Mouse (Mus musculus) limb, embryonic 12.5 days (tissue): Measurements from ENCODE around the gene Lclat1. TPM values are rescaled to one million over a fixed set of nuclear protein-coding genes. Genes with fewer than 3 reads are reported as not detected.

Experiments used
- ATAC-seq: fragments of 200-750 bp; cut with Nextera tagmentation; 2 replicates; pipeline ENCODE4 v1.8.0; 2017; ENCODE audit warnings: low read depth, moderate TSS enrichment; ENCODE audit not compliant: insufficient number of reproducible peaks, insufficient read depth, low FRiP score, low TSS enrichment
- H3K27ac ChIP-seq: fragments of 300-500 bp; sonication (generic); 2 replicates; pipeline ENCODE4 v1.5.1; 2016; ENCODE audit warnings: mild to moderate bottlenecking, moderate library complexity
- H3K27me3 ChIP-seq: fragments of 300-500 bp; sonication (generic); 2 replicates; pipeline ENCODE4 v1.6.1; 2016; ENCODE audit warnings: mild to moderate bottlenecking, moderate library complexity
- H3K36me3 ChIP-seq: fragments of 300-500 bp; sonication (generic); 2 replicates; pipeline ENCODE4 v1.6.1; 2016; ENCODE audit warnings: mild to moderate bottlenecking, moderate library complexity
- H3K4me1 ChIP-seq: fragments of 300-500 bp; sonication (generic); replicated peaks from 2 replicates; pipeline ENCODE4 v1.6.1; 2016
- H3K4me2 ChIP-seq: fragments of 300-500 bp; sonication (generic); 2 replicates; pipeline ENCODE4 v1.6.1; 2016; ENCODE audit warnings: mild to moderate bottlenecking, moderate library complexity
- H3K4me3 ChIP-seq: fragments of 300-500 bp; sonication (generic); replicated peaks from 2 replicates; pipeline ENCODE4 v1.5.1; 2016; ENCODE audit warnings: mild to moderate bottlenecking
- H3K9ac ChIP-seq: fragments of 300-500 bp; sonication (generic); replicated peaks from 2 replicates; pipeline ENCODE4 v1.6.1; 2016; ENCODE audit warnings: mild to moderate bottlenecking, moderate library complexity
- H3K9me3 ChIP-seq: fragments of 300-500 bp; sonication (generic); 2 replicates; pipeline ENCODE4 v1.6.1; 2016; ENCODE audit warnings: mild to moderate bottlenecking, moderate library complexity
- WGBS: fragments of 180-500 bp; shearing (Covaris S2); methylation state at CpG from one replicate; pipeline ENCODE4 v1.1.7; 2016; 5-methylcytosine and 5-hydroxymethylcytosine counted together
- polyA plus RNA-seq: library from polyadenylated mRNA; unstranded; fragments of >200 nt; fragmentation: Nextera tagmentation; extraction: Ambion mirVana; gene quantifications from 2 replicates; pipeline ENCODE4 v1.2.1, GENCODE M21; 2016

The Lclat1 gene
- polyA plus RNA-seq, 1 experiment from 2014 or later = 7.5 TPM

DNA sequence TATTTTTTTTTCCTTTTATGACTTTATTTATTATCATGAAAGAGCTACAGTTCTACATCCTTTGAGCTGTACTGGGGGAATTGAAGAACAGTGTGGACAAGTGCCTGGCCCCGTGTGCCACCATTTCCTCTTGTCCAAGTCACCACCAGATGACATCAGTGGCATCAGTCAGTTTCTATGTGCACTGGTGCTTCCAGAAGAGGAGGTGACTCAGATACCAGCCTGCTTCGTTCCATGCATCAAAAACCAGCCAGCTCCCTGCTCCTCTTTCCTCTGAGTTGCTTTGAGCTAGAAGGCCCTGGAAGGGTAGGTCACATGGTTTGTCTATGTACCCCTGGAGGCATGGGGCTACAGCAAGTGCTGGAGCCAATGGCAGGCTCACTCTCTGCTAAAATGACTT, 37.3 kb upstream of the Lclat1 start:
- H3K9me3 ChIP-seq = no peaks in the 10 kb centered on the region
- peaks cover 6% of the 10 kb centered on the region; the same call in 1 of the 2 replicates for H3K27me3 ChIP-seq
- 70% methylated on average over 2 of the region's 2 CpGs for WGBS
- no peak overlapping the region for H3K4me3 ChIP-seq
- no peaks in the 10 kb centered on the region for H3K36me3 ChIP-seq
- no peak overlapping the region for H3K4me2 ChIP-seq
- H3K9ac ChIP-seq = no peak overlapping the region
- ATAC-seq = no peak
- H3K27ac ChIP-seq = no peak overlapping the region
- H3K4me1 ChIP-seq = no peaks in the 10 kb centered on the region

DNA sequence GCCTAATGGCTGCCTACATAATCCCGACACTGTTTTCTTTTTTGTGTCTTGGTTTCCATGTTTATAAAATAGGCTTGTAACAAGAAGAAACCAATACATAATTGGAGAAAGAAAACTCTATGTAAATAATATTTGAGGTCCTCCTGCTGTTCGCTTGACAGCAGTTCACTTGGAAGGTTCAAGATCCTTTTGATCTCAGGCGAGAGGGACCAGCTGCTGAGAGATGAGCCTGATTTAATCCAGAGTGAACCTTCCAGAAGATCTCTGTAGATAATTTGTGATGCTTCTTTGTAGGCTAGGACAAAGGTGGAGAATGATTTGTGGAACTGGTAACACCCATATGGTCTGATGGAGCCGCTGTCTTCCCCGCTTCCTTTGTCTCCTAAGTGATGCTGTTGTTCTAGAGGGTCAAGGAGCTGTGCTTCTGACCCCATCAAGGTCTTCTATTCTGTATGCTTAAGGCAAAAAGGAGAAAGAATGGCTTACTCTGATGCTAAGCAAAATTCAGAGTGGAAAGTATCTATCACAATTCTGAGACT, 36.0 kb upstream of the Lclat1 start:
- Histone ChIP-seq H3K36me3 (no peaks in the 10 kb centered on the region), H3K27ac (no peak overlapping the region), H3K9ac (no peak overlapping the region), H3K4me1 (no peaks in the 10 kb centered on the region), H3K4me3 (no peak overlapping the region), H3K9me3 (no peaks in the 10 kb centered on the region), H3K4me2 (no peak overlapping the region), H3K27me3 (peaks cover 6% of the 10 kb centered on the region; the same call in 1 of the 2 replicates)
- ATAC-seq = no peak
- 64% methylated on average over 5 of the region's 5 CpGs for WGBS

DNA sequence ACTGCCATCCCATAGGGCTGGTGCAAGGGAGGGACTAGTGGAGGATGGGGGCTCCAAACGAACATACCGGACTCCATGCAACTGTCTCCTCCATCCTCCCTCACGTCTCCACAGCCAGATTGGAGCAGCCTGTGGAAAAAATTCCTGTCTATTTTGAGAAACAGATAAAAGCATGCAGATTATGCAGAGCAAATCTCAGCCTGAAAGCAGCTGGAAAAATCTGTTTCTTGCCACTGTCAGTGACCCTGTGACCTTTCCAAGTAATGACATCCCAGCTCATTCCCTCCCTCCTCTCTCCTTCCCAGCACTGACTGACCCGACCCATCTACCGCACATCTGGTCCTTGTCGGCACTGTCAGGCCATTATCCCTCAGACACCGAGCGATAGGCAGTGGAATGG, 35.5 kb upstream of the Lclat1 start:
- Histone ChIP-seq H3K27me3 (peaks cover 6% of the 10 kb centered on the region; the same call in 1 of the 2 replicates), H3K36me3 (no peaks in the 10 kb centered on the region), H3K9ac (no peak overlapping the region), H3K4me2 (no peak overlapping the region), H3K4me1 (no peaks in the 10 kb centered on the region), H3K9me3 (no peaks in the 10 kb centered on the region), H3K4me3 (no peak overlapping the region), H3K27ac (no peak overlapping the region)
- WGBS = 19% methylated on average over 8 of the region's 8 CpGs
- ATAC-seq = no peak

DNA sequence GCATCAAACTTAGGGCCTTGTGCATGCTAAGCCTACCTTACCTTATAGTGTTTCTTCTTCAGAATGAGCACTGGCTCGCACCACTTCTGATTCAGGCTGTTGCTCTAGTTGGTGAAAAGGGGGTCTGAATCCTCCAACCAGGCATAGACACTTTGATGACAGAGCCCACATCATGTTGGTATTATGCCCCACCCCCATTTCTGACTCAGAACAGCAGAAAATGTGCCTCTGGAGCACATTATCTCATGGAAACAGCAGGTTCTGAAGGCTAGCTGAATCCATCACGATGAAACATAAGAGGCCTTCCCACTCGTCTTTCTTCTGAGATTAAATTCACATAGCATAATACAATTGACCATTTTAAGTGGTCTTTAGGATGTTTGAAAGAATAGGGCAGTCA, 33.2 kb upstream of the Lclat1 start:
- Histone ChIP-seq H3K27me3 (peaks cover 6% of the 10 kb centered on the region; the same call in 1 of the 2 replicates), H3K9me3 (no peaks in the 10 kb centered on the region), H3K27ac (no peak overlapping the region), H3K4me2 (no peak overlapping the region), H3K4me1 (no peaks in the 10 kb centered on the region), H3K9ac (no peak overlapping the region), H3K36me3 (no peaks in the 10 kb centered on the region), H3K4me3 (no peak overlapping the region)
- WGBS = 91% methylated on average over 3 of the region's 3 CpGs
- no peak for ATAC-seq

DNA sequence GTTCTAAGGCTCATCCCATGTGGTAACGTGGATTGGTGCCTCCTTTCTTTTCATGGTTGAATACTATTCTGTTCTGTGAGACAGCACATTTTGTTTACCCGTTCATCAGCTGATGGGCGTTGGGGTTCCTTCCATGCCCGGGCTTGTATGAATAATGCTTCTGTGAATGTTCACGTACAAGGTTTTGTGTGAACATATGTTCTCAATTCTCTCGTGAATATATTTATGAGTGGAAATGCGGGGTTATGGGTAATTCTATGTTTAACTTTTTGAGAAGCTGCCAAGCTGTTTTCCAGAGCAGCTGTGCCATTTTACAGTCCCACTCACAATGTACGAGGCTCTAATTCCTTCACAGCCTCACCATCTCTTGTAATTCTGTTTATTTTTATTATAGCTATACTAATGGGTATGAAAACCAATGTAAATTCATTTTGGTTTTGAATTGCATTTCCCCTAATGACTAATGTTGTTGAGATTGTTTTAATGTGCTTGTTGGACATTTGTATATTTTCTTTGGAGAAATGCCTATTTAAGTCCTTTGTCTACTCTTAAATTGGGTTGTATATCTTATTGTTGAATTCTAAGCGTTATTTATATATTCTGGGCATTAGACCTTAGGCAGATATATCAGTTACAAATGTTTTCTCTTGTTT, 32.4 kb upstream of the Lclat1 start:
- no peak overlapping the region for H3K4me2 ChIP-seq
- WGBS = 63% methylated on average over 9 of the region's 9 CpGs
- ATAC-seq = no peak
- H3K4me3 ChIP-seq = no peak overlapping the region
- no peaks in the 10 kb centered on the region for H3K36me3 ChIP-seq
- H3K4me1 ChIP-seq = no peaks in the 10 kb centered on the region
- no peaks in the 10 kb centered on the region for H3K9me3 ChIP-seq
- no peak overlapping the region for H3K9ac ChIP-seq
- H3K27ac ChIP-seq = no peak overlapping the region
- H3K27me3 ChIP-seq = peaks cover 6% of the 10 kb centered on the region; the same call in 1 of the 2 replicates

DNA sequence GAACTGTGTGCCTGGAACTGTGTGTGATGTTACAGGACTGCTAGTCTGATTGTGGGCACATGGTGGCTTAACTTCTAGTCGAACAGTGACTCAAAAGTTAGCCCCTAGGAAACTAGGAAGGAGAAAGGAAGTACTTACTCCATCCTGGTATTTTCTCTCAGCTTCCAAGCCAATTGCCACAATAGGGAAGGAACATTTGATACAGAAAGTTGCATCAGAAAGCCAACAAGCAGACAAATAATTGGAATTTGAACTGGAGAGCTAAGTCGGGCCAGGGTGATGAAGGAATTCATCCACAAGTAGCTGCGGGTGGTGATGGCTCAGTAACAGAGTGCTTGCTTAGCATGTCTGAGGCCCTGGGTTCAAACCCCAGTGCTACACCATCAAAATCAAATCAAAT, 30.1 kb upstream of the Lclat1 start:
- no peak overlapping the region for H3K9ac ChIP-seq
- H3K9me3 ChIP-seq = no peaks in the 10 kb centered on the region
- 87% methylated on average over 3 of the region's 3 CpGs for WGBS
- ATAC-seq = no peak
- peaks cover under 1% of the 10 kb centered on the region; the same call in 1 of the 2 replicates for H3K27me3 ChIP-seq
- H3K4me1 ChIP-seq = no peaks in the 10 kb centered on the region
- H3K4me3 ChIP-seq = no peak overlapping the region
- H3K27ac ChIP-seq = no peak overlapping the region
- no peaks in the 10 kb centered on the region for H3K36me3 ChIP-seq
- H3K4me2 ChIP-seq = no peak overlapping the region

DNA sequence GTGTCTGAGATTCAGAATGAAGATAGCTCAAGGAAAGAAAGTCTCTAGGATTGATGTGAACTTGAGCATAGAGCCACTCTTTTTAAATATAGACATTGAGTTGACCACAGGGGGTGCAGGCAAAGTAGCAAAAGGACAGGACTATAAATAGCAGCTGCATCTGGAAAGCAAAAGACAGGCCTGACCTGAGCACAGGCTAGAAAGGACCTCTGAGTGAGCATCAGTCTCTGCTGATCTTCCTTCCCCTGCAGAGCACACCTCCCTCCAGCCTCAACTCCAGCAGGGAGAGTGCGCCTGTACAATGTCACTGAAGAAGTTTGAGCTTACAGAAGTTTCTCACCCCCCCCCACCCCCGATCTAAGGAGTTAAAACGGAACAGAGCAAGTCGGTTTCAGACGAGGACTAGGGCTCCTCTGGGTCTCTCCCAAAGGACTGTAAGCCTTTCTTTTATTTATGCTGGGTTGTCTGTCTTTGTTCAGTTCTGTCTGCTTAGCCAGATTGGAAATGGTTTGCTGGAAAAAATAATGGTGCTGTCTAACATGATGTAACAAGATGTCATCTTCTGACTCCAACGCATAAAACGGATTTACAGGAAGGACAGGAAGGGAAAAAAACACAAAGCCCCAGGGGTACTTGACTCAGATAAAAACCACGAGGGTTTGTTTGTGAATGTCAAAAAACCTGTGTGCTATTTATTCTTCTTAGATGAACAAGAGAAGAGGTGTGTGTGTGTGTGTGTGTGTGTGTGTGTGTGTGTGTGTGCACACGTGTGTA, 26.2 kb upstream of the Lclat1 start:
- Histone ChIP-seq H3K4me3 (no peak overlapping the region), H3K27ac (no peak overlapping the region)
- ATAC-seq = no peak

DNA sequence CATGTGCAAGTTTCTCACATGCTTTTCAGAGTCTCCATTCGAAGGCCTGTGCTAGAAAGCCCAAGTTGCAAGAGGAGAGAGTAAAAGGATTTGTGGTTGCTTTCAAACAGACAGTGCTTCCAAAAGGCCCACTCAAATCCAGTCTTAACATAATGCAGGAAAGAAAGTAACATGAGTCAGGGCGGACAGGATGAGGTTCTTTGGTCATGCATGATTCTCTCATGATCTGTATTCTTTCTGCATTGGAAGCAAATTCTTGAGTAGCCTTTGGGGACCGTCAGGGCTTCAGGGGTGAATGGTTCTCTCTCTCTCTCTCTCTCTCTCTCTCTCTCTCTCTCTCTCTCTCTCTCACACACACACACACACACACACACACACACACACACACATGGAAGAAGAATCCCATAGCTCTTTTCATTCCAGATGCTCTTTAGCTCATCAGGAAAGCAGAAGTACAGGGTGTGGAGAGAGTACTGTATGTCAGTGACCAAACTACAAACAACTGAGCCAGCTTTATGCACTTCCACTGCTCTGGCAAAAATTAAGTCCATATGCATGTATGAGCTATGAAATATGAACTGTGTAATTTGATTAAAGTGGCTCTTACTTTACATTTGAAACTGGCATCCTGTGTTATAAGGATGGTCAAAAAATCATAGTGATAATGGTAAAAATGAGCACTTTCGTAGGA, 25.1 kb upstream of the Lclat1 start:
- ATAC-seq = no peak

More for the DNA sequence above, 26.2 kb upstream of the Lclat1 start:
- Histone ChIP-seq H3K9me3 (no peaks in the 10 kb centered on the region), H3K27me3 (no peaks in the 10 kb centered on the region), H3K36me3 (no peaks in the 10 kb centered on the region), H3K9ac (no peak overlapping the region), H3K4me1 (no peaks in the 10 kb centered on the region), H3K4me2 (no peak overlapping the region)
- WGBS = 52% methylated on average over 9 of the region's 9 CpGs

DNA sequence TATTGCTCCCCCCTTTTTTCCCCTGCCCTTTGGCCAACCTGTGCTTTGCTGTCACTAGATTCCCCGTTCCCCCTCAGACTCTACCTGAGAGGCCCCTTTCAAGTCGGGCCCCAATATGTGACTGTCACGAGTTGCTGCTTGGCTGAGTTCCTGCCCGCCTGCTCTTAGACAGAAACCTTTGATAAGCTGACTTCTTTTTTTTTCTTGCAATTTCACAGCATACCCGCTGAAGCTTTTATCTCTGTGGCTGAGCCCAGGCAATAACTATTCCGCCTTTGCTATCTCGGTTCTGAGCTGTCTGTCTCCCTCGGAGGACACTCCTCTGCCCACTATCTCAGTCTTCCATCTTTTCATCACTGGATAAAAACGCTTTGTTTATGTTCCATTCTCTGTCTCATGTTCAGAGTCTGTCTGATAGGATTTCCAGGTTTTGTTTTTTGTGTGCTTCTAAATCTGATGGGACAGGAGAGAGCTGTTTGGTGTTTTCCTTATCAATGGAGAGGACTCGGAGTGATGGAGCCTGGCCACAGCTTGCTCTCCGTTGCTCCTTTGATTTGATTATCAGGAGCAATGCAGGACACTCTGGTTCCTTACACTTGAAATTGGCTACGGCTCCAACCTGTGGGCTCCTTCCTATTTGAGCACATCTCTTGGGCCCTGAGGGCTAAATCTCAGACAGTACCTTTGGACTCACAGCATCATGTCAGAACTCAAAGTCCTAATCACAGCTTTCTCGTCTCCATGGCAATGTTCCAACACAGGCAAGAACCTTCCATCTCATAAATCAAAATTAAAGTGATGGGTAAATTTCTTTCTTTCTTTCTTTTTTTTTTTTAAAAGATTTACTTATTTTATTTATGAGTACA, 20.5 kb upstream of the Lclat1 start:
- Histone ChIP-seq H3K27ac (no peak overlapping the region), H3K4me1 (no peaks in the 10 kb centered on the region), H3K9me3 (no peaks in the 10 kb centered on the region), H3K9ac (no peak overlapping the region), H3K27me3 (no peaks in the 10 kb centered on the region), H3K4me3 (no peak overlapping the region), H3K36me3 (no peaks in the 10 kb centered on the region), H3K4me2 (no peak overlapping the region)
- ATAC-seq = no peak
- 61% methylated on average over 13 of the region's 13 CpGs for WGBS

More for the DNA sequence above, 25.1 kb upstream of the Lclat1 start:
- 86% methylated on average over 4 of the region's 4 CpGs for WGBS
- no peak overlapping the region for H3K9ac ChIP-seq
- no peak overlapping the region for H3K4me3 ChIP-seq
- no peak overlapping the region for H3K27ac ChIP-seq
- H3K36me3 ChIP-seq = no peaks in the 10 kb centered on the region
- no peak overlapping the region for H3K4me2 ChIP-seq
- H3K27me3 ChIP-seq = no peaks in the 10 kb centered on the region
- H3K4me1 ChIP-seq = no peaks in the 10 kb centered on the region
- no peaks in the 10 kb centered on the region for H3K9me3 ChIP-seq

DNA sequence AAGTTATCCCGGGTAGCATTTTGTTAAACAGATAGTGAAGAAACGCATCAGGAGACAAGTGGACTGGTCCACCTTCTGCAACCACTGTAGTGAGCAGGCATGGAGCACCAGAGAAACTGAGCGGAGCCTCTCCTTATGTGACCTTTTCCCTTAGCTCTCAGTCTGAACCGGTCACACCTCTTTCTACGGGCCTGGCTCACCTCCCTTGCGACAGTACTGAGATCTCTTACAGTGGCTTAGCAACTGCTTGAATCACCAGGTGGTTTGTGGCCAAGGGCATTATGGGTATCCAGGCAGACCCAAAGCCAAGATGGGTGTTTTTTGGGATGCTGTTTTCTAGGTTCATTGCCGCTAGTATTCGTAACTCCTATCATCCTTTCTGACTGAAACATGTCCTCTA, 16.4 kb upstream of the Lclat1 start:
- WGBS = 90% methylated on average over 8 of the region's 8 CpGs

More for the DNA sequence above, 16.4 kb upstream of the Lclat1 start:
- Histone ChIP-seq H3K4me1 (no peaks in the 10 kb centered on the region), H3K36me3 (no peaks in the 10 kb centered on the region), H3K4me2 (no peak overlapping the region), H3K27me3 (no peaks in the 10 kb centered on the region), H3K9ac (no peak overlapping the region), H3K9me3 (no peaks in the 10 kb centered on the region), H3K27ac (no peak overlapping the region), H3K4me3 (no peak overlapping the region)
- no peak for ATAC-seq
